Mouse (Mus musculus) adrenal gland, postnatal 36 days (tissue): Measurements from ENCODE around the gene Pold4. TPM values are rescaled to one million over a fixed set of nuclear protein-coding genes. Genes with fewer than 3 reads are reported as not detected.
"Not testable (repeated sequence)": the region's sequence is repeated elsewhere in the genome, so short reads cannot be mapped to it uniquely, and the experiment has no call there.

Experiments
- DNase-seq, 2 experiments: peaks; one replicate each; pipeline ENCODE4 v3.0.0; 2021; ENCODE audit warnings: mixed read lengths in 1 of 2
- total RNA-seq, 2 experiments: library from RNA; stranded (reverse); gene quantifications; 2 replicates each; pipeline ENCODE4 v1.2.3; 2021

The Pold4 gene
- total RNA-seq, 2 experiments from 2014 or later: 50.2 to 54.4 TPM

DNA sequence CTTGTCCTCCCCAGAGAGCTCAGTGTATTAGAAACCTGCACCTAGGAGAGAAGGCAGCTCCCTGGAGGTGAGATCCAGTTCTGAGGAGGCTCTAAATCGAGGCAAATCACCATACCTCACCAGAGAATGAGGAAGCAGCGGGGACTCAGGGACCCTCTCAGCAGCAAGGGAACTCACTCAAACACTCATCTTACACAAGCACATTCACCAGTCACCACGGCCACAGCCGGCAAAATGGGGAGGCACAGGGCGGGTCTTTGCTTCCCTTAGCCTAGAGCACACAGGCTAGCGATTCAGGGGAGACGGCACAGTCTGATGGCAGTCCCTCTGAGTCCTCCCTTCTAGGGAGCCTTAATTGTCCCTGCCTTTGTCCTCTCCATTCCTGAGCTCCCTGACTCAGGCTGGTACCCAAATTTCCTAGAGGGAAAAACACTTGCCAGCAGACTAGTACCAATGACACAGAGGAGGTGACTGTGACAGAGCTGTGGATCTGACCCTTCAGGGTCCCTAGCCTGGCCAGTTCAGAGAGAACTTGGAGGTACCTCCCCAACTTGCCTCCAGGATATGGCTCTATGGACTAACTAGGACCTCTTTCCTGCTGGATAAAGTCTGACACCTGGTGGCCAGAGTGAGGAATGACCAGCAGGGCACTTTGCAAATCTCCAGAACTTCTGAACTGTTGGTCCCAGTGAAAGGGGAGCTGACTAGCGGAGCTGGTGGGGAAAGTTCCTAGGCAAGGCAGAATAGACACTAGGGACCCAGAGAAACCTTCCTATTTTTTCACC, 3.6 kb upstream of the Pold4 start:
- peak; percentile 72 to 78 for DNase-seq

DNA sequence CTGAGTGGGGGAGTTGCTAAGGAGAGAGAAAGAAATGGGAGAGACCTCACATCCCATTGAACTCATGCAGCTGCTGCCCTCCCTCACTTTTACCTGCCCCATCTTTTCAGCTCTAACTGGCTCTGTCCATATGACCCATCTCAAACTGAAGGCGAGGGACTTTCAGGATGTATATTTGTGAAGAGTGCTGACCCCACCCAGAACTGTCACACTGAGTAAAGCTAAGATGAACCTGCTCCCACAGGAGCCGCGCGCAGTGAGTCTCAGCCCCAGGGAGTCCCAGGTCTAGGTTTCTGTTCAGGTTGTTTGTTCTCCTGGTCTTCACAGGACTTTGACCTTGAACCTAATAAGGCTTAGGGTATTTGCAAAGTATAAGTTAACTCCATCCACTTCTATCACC, 2.8 kb upstream of the Pold4 start:
- no peak for DNase-seq

DNA sequence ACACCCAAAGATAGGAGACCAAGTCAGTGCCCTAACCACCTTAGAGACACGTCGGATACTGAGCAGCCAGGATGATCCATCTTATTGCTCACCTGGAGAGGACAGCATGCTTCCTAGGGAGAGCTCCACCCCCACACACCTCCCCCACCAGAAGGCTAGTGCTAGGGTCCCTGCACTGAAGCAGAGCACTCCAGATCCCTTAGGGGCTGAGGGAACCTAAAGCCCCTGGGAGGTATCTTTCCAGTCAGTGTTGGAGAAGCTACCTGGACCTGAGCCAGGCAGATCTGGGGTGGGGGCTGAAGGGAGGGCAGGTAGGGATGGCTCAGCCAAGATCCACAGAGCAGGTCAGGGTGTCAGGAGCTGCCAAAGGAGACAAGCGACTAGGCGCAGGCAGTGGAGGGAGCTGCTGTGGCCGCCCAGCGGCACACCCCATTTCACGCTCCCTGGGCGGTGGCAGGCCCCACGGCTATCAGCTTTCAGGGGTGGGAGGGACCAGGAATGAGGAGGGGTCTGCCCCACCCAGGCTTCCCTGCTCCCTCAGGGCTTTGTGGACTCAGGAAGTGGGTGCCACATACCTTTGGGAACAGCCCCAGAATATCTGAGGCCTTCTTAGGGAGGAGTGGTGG, 2.1 kb upstream of the Pold4 start:
- DNase-seq: no peak

DNA sequence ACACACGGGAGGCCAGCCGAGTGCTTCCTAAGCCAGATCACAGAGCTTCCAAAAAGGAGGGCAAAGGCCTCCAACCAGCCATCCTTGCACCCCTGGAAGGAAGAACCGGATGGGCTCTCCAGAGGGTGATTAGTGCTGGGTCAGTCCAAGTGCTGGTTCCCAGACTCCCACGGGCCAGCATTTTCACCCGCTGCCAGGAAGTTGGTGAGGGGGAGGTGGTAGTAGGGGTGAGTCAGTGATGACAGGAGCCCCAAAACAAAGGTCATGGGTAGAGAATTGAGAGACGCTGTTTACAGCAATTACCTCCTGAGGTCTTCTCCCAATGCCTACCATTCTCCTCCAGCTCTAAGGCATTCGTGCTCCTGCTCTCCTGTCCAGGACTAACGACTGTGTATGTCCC, 1.3 kb upstream of the Pold4 start:
- DNase-seq: peak; percentile 78 to 80

DNA sequence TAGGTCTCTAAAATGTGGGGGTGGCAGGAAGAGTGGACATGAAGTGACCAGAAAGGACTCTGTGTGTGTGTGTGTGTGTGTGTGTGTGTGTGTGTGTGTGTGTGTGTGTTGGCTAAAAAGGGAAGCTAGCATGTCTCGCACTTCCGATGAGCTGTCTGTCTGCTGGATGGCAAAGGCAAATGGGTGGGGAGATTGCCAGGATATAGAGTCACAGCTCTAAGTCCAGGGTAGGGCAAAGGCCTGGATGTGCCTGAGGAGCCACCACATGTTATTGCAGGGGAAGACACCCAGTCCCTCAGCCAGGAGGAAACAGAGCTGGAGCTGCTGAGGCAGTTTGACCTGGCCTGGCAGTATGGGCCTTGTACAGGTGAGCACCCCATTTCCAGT, 480 bp downstream of the Pold4 start:
- DNase-seq: no peak

DNA sequence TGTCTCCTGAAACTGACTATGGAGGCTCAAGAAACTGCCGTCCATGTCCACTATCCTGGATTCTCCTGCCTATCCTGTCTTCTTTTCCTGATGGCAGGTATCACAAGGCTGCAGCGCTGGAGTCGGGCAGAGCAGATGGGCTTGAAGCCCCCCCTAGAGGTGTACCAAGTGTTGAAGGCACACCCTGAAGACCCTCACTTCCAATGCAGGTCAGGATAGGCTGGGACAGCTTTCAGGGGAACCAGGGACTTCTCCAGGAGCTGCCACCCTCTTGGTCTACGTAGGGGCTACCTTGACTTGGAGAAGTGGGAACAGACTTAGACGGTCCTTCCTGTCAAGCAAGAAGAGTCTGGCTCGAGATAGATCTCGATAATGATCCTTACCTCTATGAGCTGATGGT, 952 bp downstream of the Pold4 start:
- no peak for DNase-seq

DNA sequence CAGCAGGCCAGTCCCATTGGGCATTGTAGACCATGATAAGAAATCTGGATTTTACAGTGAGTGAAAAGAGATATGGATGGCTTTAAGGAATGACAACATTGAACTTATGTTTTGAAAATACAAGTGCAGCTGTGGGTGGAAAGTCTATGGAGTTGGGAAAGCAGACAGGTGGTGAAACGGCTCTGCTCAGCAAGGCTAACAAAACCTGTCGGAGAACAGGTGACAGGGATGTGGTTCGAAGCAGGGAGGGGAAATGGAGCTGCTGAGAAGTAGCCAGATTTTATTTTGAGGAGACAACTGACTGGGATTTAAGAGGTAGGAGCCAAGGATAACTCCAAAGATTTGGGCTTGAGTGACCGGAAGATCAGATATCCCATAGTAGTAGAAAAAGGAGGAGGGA, 2.8 kb downstream of the Pold4 start:
- no peak for DNase-seq

DNA sequence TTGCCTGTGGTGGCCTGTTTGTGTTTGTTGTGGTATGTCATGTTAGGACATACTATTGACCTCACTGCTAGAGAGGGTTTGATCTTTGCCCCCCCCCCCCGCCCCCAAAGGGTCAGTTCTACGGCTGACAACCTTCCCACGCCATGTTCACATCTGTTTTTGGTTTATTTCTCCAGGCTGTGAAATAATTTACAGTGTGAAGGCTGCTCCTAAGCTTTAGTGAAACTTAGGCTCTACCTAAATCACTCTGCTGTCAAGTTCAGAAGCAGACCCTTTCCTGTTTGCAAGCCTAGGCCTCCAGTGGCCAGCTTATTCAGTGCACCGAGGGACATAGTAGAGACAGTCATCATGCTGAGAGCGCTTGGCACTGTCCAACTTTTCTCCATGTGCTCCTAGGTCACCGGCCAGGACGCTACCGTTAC, 8.6 kb downstream of the Pold4 start:
- DNase-seq: no peak

DNA sequence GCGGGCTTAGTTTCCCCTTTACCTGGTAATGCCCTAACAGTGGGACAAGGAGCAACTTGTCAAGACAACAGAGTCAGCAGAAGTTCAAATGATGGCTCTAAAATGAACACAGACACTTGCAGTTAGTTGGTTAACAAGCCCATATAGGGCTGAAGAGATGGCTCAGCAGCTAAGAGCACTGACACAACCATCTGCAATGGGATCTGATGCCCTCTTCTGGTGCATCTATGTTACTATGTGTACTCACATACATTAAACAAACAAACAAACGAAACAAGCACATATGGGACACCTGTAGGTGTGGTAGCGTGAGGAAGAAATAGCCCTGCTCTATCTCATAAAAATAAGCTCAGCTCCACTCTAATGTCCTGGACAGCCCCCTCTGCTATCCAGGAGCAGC, 10.7 kb downstream of the Pold4 start:
- no peak for DNase-seq

DNA sequence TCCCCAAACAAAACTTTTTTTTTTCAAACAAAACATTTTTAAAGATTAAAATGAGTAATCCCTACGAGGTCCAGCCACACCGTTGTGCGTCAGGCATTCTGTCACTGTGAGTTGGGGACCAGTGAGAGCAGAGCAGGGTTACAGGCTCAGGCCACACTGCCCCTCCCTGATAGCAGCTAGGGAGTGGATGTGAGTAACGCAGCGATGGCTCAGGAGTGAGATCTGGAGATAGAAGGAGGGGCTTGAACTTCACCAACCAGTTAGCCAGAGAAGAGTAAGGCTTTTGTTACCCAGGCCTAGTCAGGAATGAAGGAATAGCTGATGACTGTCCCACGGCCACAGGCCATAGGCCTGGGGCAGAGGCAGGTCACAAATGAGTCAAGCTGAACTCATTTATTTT, 13.1 kb downstream of the Pold4 start:
- DNase-seq: no peak

DNA sequence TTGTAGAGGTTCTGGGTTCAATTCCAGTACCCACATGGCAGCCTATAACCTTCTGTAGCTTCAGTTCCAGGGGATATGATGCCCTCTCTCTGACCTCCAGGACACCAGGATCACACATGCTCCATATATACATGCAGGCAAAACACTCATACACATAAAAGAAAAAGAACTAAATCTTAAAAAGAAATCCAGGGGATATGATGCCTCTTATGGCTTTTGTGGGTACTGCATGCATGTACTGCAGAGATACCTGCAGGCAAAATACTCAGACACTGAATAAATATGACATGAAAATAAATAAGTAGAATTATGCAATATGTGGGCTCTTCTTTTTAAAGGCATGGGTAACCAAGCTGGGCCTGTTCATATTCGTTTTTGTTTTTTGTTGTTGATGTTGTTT, 15.3 kb downstream of the Pold4 start:
- DNase-seq: no peak

DNA sequence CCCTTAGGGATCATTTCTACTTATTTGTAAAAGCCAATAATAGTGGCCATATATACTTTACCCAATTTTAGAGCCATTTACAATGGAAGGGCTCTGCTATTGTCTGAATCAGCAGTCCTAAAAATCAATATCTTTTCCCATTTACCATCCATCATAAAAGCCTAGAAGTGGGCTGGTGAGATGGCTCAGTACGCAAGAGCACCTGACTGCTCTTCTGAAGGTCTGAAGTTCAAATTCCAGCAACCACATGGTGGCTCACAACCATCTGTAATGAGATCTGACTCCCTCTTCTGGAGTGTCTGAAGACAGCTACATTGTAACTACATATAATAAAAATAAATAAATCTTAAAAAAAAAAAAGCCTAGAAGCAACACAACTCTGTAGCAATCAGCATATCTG, 17.0 kb downstream of the Pold4 start:
- DNase-seq: not testable (repeated sequence)

DNA sequence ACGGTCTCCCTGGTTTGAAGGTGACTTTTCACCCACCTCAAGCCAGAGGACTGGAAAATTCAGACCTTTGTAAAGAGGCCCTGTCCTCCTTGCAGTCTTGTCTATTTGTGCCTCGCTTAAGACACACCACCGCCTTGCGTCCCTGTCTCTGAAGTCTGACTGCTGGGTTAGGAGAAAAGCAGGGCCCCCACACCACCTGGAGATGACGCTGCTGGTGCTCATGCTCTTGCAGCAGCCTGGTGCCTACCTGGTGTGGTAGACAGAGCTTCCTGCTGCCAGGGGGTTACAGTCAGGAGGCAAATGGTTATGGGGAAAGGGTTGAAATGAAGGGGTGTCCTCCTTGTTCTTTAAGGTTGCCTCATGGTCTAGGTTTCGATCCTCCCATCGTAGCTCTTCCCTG, 22.5 kb downstream of the Pold4 start:
- DNase-seq: no peak

DNA sequence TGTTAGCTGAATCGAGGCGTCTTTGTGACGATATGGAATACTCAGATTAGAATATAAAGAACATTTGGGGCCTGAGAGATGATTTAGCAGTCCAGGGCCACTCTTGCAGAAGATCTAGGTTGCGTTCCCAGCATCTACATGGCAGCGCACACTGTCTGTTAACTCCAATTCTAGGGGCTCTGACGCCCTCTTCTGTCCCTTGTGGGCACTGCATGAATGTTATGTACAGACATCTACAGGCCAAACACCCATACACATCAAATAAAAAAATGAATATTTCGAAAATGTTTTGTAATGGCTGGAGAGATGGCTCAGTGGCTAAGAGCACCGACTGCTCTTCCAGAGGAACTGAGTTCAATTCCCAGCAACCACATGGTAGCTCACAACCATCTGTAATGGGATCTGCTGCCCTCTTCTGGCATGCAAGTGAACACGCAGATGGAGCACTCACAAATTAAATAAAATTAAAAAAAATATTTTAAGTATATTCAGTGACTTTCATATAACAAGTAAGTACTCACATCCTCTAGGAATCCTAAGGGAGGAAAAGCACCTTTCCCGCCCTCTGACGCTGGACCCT, 24.0 kb downstream of the Pold4 start:
- no peak for DNase-seq

DNA sequence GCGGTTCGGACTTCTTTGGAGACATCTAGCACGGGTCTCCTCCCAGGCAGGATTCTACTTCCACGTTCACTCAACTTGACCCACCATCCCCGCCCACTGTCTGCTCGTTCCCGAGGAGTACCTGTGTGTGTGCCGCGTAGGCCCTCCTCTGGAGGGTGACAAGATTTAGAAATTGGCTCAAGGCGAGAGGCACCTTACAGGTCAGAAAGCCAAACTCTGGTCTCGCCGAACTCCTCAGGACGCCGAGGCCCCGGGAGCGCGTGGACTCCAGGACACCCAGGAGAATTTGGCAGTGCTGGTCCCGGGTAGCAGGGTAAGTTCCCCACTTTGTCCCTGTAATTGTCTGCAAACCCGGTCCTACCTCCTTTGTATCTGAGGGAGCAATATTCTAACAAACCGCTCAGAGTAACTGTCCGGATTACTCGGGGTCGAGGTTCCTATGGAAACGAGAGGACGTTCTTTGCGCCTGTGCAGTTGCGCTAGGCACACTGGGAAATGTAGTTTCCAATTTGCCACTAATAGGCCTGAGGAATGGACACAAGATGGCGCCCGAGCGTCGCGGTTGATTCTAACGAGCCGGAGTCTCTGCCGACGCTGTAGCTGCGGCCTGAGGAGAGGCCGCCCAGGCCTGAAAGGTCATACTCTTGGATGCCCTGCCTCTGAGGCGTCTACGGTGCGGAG, 25.7 kb downstream of the Pold4 start:
- peak; percentile 92 to 93 for DNase-seq

DNA sequence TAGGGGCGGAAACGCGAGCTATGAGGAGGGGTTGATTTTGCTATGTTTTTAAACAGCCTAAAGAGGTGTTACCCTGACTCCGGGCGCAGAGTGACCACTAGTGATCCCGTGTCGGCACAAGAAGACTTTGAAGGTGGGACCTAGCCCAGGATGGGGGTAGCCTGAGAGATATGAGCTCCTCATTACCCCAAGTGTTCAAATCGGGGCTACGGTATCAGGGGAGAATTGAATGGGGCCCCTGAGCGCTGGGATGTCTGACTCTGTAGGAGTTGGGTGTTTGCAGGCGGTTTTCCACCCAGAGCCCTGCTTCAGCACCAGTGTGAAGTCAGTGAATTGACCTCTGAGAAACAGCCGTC, 26.2 kb downstream of the Pold4 start:
- peak in 1 of 2 experiments; percentile 19 for DNase-seq

DNA sequence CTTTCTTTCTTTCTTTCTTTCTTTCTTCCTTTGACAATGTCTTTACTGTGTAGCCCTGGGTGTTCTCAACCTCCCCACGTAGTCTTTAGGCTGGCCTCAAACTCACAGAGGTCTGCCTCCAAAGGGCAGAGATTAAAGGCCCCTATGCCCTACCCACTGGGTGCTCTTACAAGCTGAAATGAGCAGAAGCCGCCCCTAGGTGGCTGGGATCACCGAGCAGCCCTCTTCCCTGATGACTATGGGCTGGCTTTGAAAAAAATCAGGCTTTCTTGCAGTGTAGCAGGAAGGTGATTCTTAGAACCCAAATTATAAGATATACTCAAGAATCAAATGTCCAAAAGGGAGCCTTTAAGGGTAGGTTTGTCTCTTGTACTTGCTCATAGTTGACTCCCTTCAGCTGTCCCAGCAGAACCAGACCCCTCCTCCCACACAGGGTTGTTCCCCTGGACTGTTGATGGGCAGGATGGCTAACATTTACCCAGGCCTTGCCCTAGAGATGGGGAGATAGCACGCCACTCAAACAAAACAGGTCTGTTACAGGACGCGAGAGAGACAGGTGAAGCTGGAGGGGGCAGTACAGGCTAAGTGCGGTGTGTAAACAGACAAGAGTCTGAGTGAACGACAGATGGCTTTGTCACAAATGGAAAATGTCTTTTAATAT, 29.5 kb downstream of the Pold4 start:
- DNase-seq: no peak

DNA sequence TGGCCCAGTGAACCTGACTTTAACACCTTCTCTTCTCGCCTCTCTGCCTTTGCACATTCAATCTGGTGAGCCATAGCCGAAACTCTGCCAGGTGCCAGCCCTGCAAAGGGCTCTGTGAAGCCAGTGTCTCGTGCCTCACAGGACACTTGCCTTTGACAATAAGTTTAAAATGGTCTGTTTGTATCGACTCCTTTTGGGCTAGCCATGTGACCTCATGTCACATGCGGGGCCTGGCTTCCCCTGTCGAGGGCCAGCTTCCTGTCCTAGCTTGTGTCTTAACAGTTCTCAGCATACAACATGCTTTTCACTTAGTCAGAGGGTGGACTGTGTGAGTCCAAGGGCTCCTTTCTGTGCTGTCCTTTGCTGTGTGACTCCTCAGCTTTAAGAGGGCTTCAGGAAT, 31.1 kb downstream of the Pold4 start:
- no peak for DNase-seq

DNA sequence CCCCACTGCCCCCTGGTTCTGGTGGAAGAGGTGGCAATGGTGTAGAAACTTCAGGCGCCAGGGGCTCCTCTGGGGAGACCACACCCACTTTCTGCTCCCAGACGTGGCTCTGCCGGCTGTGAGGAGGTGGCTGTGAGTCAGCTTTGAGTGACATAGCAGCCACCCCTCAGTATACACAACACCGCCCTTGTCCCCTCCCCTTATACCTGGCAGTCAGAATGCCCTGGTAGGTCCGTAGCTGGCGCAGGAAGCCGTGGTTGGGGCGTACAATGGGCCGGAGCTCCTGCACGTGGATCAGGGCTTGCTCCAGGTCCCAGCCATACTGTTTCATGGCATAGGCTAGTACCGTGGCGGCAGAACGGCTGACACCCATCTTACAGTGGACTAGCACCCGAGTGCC, 32.0 kb downstream of the Pold4 start:
- no peak for DNase-seq

DNA sequence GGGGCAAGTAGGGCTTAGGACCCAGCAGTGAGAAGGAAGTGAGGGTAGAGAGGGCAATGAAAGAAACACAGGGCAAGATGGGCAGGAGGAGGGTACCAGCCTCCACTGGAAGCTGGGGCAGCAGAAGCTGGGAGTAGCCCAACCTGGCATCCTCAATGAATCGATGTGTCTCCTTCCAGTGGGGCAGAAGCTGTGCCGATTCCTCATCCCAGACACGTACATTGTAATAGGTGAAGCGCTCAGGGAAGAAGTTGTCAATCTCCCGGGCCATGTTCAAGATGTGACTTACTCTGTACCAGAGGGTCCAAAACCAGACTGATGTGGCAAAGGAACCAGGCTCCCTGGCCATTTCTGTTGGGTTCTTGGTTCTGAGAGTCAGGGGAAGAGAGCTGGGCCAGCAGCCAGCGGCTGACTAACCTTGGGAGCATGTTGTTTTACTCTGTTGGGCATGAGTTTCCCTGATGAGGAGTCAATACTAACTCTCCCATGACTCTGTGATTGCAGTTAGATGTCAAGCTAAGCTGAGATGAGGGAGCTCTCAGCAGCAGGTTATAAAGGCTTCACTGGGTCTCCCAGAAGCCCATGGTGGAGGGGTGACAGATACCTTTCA, 32.6 kb downstream of the Pold4 start:
- peak; percentile 46 to 67 for DNase-seq

DNA sequence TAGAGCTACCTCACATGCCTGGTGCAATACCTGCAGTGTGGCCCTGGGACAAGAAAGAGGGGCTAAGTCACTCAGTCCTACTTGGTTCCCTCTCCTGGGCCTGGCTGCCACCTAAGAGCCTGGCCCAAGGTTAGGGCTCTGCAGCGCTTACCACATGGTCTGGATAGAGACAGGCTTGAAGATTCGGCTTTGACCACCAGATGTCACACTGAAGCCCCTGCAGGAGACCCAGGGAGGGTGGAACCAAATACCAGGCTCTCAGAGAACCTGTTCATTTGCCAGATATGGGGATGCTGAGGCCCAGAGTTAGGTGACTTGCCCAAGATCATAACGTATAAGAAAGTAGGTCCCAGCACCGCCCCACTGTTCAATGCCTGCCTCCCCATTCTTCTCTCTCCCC, 34.3 kb downstream of the Pold4 start:
- no peak for DNase-seq
